Mouse (Mus musculus) kidney, embryonic 16.5 days (tissue): ENCODE measurements at regions not wholly inside any gene's neighbourhood (a gene's known extent, or its start where the extent isn't known, plus 50 kb on each side); places are given as distances from the start of the nearest gene placed in this dataset.

ENCODE experiments used
- ATAC-seq: fragments of 200-750 bp; cut with Nextera tagmentation; 2 replicates; pipeline ENCODE4 v1.8.0; 2017; ENCODE audit warnings: moderate TSS enrichment; ENCODE audit not compliant: low FRiP score, low TSS enrichment
- H3K27ac ChIP-seq: fragments of 300-500 bp; sonication (generic); 2 replicates; pipeline ENCODE4 v1.5.1; 2014; ENCODE audit warnings: low read length
- H3K27me3 ChIP-seq: fragments of 300-500 bp; sonication (generic); 2 replicates; pipeline ENCODE4 v1.6.1; 2014; ENCODE audit warnings: low read length, control low read depth, mixed read lengths; ENCODE audit not compliant: insufficient read depth
- H3K36me3 ChIP-seq: fragments of 300-500 bp; sonication (generic); 2 replicates; pipeline ENCODE4 v1.6.1; 2014; ENCODE audit warnings: low read length, control low read depth, mixed read lengths; ENCODE audit not compliant: insufficient read depth
- H3K4me1 ChIP-seq: fragments of 300-500 bp; sonication (generic); 2 replicates; pipeline ENCODE4 v1.6.1; 2014; ENCODE audit warnings: low read length, control low read depth, mixed read lengths; ENCODE audit not compliant: insufficient read depth
- H3K4me2 ChIP-seq: fragments of 300-500 bp; sonication (generic); replicated peaks from 2 replicates; pipeline ENCODE4 v1.6.1; 2014; ENCODE audit warnings: low read depth, low read length
- H3K4me3 ChIP-seq: fragments of 300-500 bp; sonication (generic); 2 replicates; pipeline ENCODE4 v1.5.1; 2014; ENCODE audit warnings: mild to moderate bottlenecking, low read length
- H3K9ac ChIP-seq: fragments of 300-500 bp; sonication (generic); replicated peaks from 2 replicates; pipeline ENCODE4 v1.6.1; 2014; ENCODE audit warnings: low read length
- H3K9me3 ChIP-seq: fragments of 300-500 bp; sonication (generic); 2 replicates; pipeline ENCODE4 v1.6.1; 2016; ENCODE audit warnings: low read length, control low read depth
- WGBS: fragments of 180-500 bp; shearing (Covaris S2); extraction: QIAGEN DNeasy Blood & Tissue Kit; methylation state at CpG from one replicate; pipeline ENCODE4 v1.1.7; 2014; 5-methylcytosine and 5-hydroxymethylcytosine counted together

- no peak overlapping the region for H3K9ac ChIP-seq
- peaks cover 17% of the 10 kb centered on the region for H3K9me3 ChIP-seq
- peak; percentile 100 for ATAC-seq
- no peak overlapping the region for H3K4me2 ChIP-seq
- H3K36me3 ChIP-seq, result no peaks in the 10 kb centered on the region
- no peak overlapping the region for H3K4me3 ChIP-seq
- no peaks in the 10 kb centered on the region for H3K27me3 ChIP-seq
- WGBS, result 47% methylated on average over 22 of the region's 22 CpGs
- H3K4me1 ChIP-seq, result no peaks in the 10 kb centered on the region
- no peak overlapping the region for H3K27ac ChIP-seq
These were observed 179.1 kb upstream of the Arhgef26 start for GRCm38 (mm10) chr3:62159031-62159430.

GRCm38 (mm10) chr3:62170647-62171046, 167.5 kb upstream of the Arhgef26 start:
- Histone ChIP-seq H3K27ac (no peak overlapping the region), H3K4me2 (no peak overlapping the region), H3K27me3 (no peaks in the 10 kb centered on the region), H3K9me3 (no peaks in the 10 kb centered on the region), H3K9ac (no peak overlapping the region), H3K4me3 (no peak overlapping the region), H3K4me1 (no peaks in the 10 kb centered on the region), H3K36me3 (no peaks in the 10 kb centered on the region)
- WGBS, result 57% methylated on average over 4 of the region's 4 CpGs
- no peak; the same call in 1 of the 2 replicates for ATAC-seq

- no peaks in the 10 kb centered on the region for H3K4me1 ChIP-seq
- 83% methylated on average over 3 of the region's 3 CpGs for WGBS
These were observed 150.2 kb upstream of the Arhgef26 start for GRCm38 (mm10) chr3:62187807-62188509.

GRCm38 (mm10) chr3:62192466-62192865, 145.7 kb upstream of the Arhgef26 start:
- 37% methylated on average over 1 of the region's 1 CpGs for WGBS
- Histone ChIP-seq H3K4me1 (no peaks in the 10 kb centered on the region), H3K4me3 (no peak overlapping the region), H3K27ac (no peak overlapping the region), H3K9ac (no peak overlapping the region), H3K9me3 (no peaks in the 10 kb centered on the region), H3K4me2 (no peak overlapping the region), H3K27me3 (no peaks in the 10 kb centered on the region), H3K36me3 (no peaks in the 10 kb centered on the region)
- ATAC-seq, result no peak

More at GRCm38 (mm10) chr3:62187807-62188509, 150.2 kb upstream of the Arhgef26 start:
- Histone ChIP-seq H3K27me3 (no peaks in the 10 kb centered on the region), H3K27ac (no peak overlapping the region), H3K9ac (no peak overlapping the region), H3K9me3 (no peaks in the 10 kb centered on the region), H3K4me3 (no peak overlapping the region), H3K4me2 (no peak overlapping the region), H3K36me3 (no peaks in the 10 kb centered on the region)
- no peak for ATAC-seq

- no peak overlapping the region for H3K27ac ChIP-seq
- no peaks in the 10 kb centered on the region for H3K4me1 ChIP-seq
- ATAC-seq, result no peak
- H3K4me3 ChIP-seq, result no peak overlapping the region
- 87% methylated on average over 4 of the region's 4 CpGs for WGBS
- no peaks in the 10 kb centered on the region for H3K27me3 ChIP-seq
- H3K9me3 ChIP-seq, result no peaks in the 10 kb centered on the region
- H3K4me2 ChIP-seq, result no peak overlapping the region
- no peak overlapping the region for H3K9ac ChIP-seq
- no peaks in the 10 kb centered on the region for H3K36me3 ChIP-seq
These were observed 143.7 kb upstream of the Arhgef26 start for GRCm38 (mm10) chr3:62194421-62194820.

GRCm38 (mm10) chr3:62196679-62197078, 141.5 kb upstream of the Arhgef26 start:
- 73% methylated on average over 1 of the region's 1 CpGs for WGBS
- no peak for ATAC-seq
- H3K36me3 ChIP-seq, result no peaks in the 10 kb centered on the region
- no peaks in the 10 kb centered on the region for H3K9me3 ChIP-seq
- H3K4me1 ChIP-seq, result no peaks in the 10 kb centered on the region
- no peak overlapping the region for H3K4me2 ChIP-seq
- H3K4me3 ChIP-seq, result no peak overlapping the region
- no peak overlapping the region for H3K27ac ChIP-seq
- H3K27me3 ChIP-seq, result no peaks in the 10 kb centered on the region
- no peak overlapping the region for H3K9ac ChIP-seq

- Histone ChIP-seq H3K4me1 (no peaks in the 10 kb centered on the region), H3K4me2 (no peak overlapping the region), H3K9me3 (no peaks in the 10 kb centered on the region), H3K4me3 (no peak overlapping the region), H3K27me3 (no peaks in the 10 kb centered on the region), H3K9ac (no peak overlapping the region), H3K27ac (no peak overlapping the region), H3K36me3 (no peaks in the 10 kb centered on the region)
- peak; percentile 69; the same call in 1 of the 2 replicates for ATAC-seq
These were observed 122.3 kb upstream of the Arhgef26 start for GRCm38 (mm10) chr3:62215806-62216205.

GRCm38 (mm10) chr3:62217335-62217734, 120.8 kb upstream of the Arhgef26 start:
- Histone ChIP-seq H3K9me3 (no peaks in the 10 kb centered on the region), H3K27ac (no peak overlapping the region), H3K4me3 (no peak overlapping the region), H3K9ac (no peak overlapping the region), H3K36me3 (no peaks in the 10 kb centered on the region), H3K27me3 (no peaks in the 10 kb centered on the region), H3K4me2 (no peak overlapping the region), H3K4me1 (no peaks in the 10 kb centered on the region)
- ATAC-seq, result no peak
- WGBS, result 97% methylated on average over 1 of the region's 1 CpGs

- H3K27me3 ChIP-seq, result no peaks in the 10 kb centered on the region
- H3K9ac ChIP-seq, result no peak overlapping the region
- no peak for ATAC-seq
- no peak overlapping the region for H3K27ac ChIP-seq
- no peak overlapping the region for H3K4me2 ChIP-seq
- no peaks in the 10 kb centered on the region for H3K9me3 ChIP-seq
- 49% methylated on average over 2 of the region's 2 CpGs for WGBS
- no peaks in the 10 kb centered on the region for H3K36me3 ChIP-seq
- H3K4me3 ChIP-seq, result no peak overlapping the region
- H3K4me1 ChIP-seq, result no peaks in the 10 kb centered on the region
These were observed 110.4 kb upstream of the Arhgef26 start for GRCm38 (mm10) chr3:62227697-62228096.

GRCm38 (mm10) chr3:62228156-62228555, 110.0 kb upstream of the Arhgef26 start:
- H3K9ac ChIP-seq, result no peak overlapping the region
- no peaks in the 10 kb centered on the region for H3K36me3 ChIP-seq
- H3K4me1 ChIP-seq, result no peaks in the 10 kb centered on the region
- no peak overlapping the region for H3K27ac ChIP-seq
- no peak overlapping the region for H3K4me2 ChIP-seq
- H3K9me3 ChIP-seq, result no peaks in the 10 kb centered on the region
- H3K27me3 ChIP-seq, result no peaks in the 10 kb centered on the region
- WGBS, result 80% methylated on average over 3 of the region's 3 CpGs
- H3K4me3 ChIP-seq, result no peak overlapping the region
- ATAC-seq, result no peak
